ENCODE assay signal across 8 mouse cellular contexts in the genomic region with DNA sequence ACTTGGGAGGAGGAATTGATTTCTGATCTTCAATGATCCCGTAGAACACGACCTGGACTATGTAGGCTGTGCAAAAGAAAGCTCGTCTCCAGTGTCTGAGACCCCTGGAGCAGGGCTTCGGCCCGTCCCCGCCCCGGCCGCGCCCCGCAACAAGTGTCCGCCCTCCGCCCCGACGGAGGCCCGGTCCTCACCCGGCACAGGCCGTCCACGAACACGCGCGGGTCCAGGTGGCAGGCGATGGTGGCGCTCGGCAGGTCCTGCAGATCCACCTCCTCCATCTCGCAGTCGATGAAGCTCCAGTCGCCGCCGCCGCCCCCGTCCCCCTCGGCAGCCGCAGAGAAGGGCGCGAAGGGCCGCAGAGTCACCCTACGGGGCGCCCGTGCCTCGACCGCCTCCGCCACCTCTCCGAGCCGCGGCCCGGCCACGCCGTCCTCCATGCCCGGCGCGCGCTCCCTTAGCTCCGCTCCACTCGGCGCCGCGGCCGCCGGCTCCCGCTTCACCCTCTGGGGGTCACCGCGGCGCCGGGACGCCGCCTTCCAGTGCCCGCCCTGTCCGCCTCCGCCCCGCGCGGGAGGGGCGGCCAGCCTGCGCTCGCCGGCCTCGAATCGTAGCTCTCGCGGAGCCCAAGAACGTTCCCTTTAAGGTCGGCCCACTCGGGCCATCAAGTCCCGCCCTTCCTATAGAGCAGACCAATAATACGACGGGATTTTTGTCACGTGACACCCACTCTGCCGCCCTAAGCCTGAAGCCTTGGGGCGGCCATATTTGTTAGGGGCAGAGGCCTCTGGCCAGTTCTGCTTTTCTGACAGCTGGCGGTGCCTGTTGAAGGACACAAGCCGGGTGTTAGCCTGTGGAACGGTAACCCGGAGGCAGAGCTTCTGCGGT. TPM values are rescaled to one million over a fixed set of nuclear protein-coding genes. Genes with fewer than 3 reads are reported as not detected.
A peak's percentile ranks its signal among the peaks of the same experiment; 100 is the strongest.
DNase-seq lines count a peak whose midpoint lies in the region; ATAC-seq and TF ChIP-seq lines count a peak whose summit lies in the region.

No protein-coding gene starts in this region.

- no peak for TF ChIP-seq RAD21 in CH12.LX (IDR thresholded peaks at IDR 0.05; ENCODE audit: low read depth, low read length)

- no peaks in the 10 kb centered on the region for H3K9me3 ChIP-seq in CH12.LX (replicated peaks; ENCODE audit: low read length)
- H3K9me3 ChIP-seq in forebrain, embryonic 11.5 days (ENCODE audit: control insufficient read depth, low read length), result no peaks in the 10 kb centered on the region
- H3K9me3 ChIP-seq in heart, embryonic 16.5 days (replicated peaks; ENCODE audit: control insufficient read depth, low read length), result no peaks in the 10 kb centered on the region
- no peaks in the 10 kb centered on the region for H3K9me3 ChIP-seq in liver, embryonic 15.5 days (replicated peaks)
- no peaks in the 10 kb centered on the region for H3K9me3 ChIP-seq in neural tube, embryonic 12.5 days

- dilution Hi-C loops in CH12.LX (cut with MboI; ENCODE audit: extremely low pct_ligation_motif_present, extremely low pct_unique_long_range_greater_than_20kb, low sequenced_read_pairs), result no loop called here

- TF ChIP-seq POLR2A in CH12.LX (IDR thresholded peaks at IDR 0.05; ENCODE audit: low read depth, low read length), result peak; percentile 66

- in situ Hi-C loops in CH12.LX (cut with MboI; ENCODE audit: low pct_ligation_motif_present, low pct_unique_long_range_greater_than_20kb, low sequenced_read_pairs), result no loop called here

- peak in 1 of 2 experiments; percentile 5; a peak in 1 of 4 replicates for TF ChIP-seq CTCF in CH12.LX (conservative IDR thresholded peaks at IDR 0.05 in 1 of 2, IDR thresholded peaks at IDR 0.05 in 1 of 2; ENCODE audit: low read depth in 2 of 2, low read length in 2 of 2)

- H3K27ac ChIP-seq in CH12.LX (ENCODE audit: insufficient read depth, low read depth), result peak overlapping the region; percentile 7; the same call in 1 of the 2 replicates
- no peak overlapping the region for H3K27ac ChIP-seq in forebrain, embryonic 11.5 days (ENCODE audit: low read depth, low read length)
- peak overlapping the region; percentile 84 for H3K27ac ChIP-seq in heart, embryonic 16.5 days (ENCODE audit: low read length)
- peak overlapping the region; percentile 82 for H3K27ac ChIP-seq in liver, embryonic 15.5 days (replicated peaks)
- H3K27ac ChIP-seq in neural tube, embryonic 12.5 days, result no peak overlapping the region

- H3K4me2 ChIP-seq in CH12.LX (ENCODE audit: insufficient read depth, low read depth, poor library complexity, severe bottlenecking), result peak overlapping the region; percentile 64
- peak overlapping the region; percentile 71 for H3K4me2 ChIP-seq in forebrain, embryonic 11.5 days (ENCODE audit: low read depth, low read length, severe bottlenecking)
- H3K4me2 ChIP-seq in heart, embryonic 16.5 days (ENCODE audit: low read depth, low read length), result peak overlapping the region; percentile 83
- peak overlapping the region; percentile 98 for H3K4me2 ChIP-seq in liver, embryonic 15.5 days
- H3K4me2 ChIP-seq in neural tube, embryonic 12.5 days (replicated peaks), result peak overlapping the region; percentile 86

- no peaks in the 10 kb centered on the region for H3K79me2 ChIP-seq in CH12.LX (replicated peaks; ENCODE audit: control insufficient read depth, extremely low read depth, insufficient read depth, poor library complexity, severe bottlenecking)

- H3K9ac ChIP-seq in CH12.LX (ENCODE audit: insufficient read depth, low read depth), result peak overlapping the region; percentile 74
- H3K9ac ChIP-seq in forebrain, embryonic 11.5 days (ENCODE audit: low read length), result peak overlapping the region; percentile 83
- peak overlapping the region; percentile 94 for H3K9ac ChIP-seq in heart, embryonic 16.5 days (ENCODE audit: low read length)
- peak overlapping the region; percentile 88 for H3K9ac ChIP-seq in liver, embryonic 15.5 days
- peak overlapping the region; percentile 82 for H3K9ac ChIP-seq in neural tube, embryonic 12.5 days

- peak; percentile 99 for ATAC-seq in forebrain, embryonic 11.5 days (replicated peaks; ENCODE audit: low FRiP score)
- ATAC-seq in heart, embryonic 16.5 days (replicated peaks; ENCODE audit: extremely low read depth, insufficient read depth, low FRiP score), result peak; percentile 98
- peak; percentile 98 for ATAC-seq in liver, embryonic 15.5 days (ENCODE audit: insufficient read depth)
- peak; percentile 98 for ATAC-seq in neural tube, embryonic 12.5 days (ENCODE audit: low FRiP score, low read depth)

- peaks cover 0 to 11% of the 10 kb centered on the region in 2 experiments for H3K36me3 ChIP-seq in CH12.LX (replicated peaks in 1 of 2; ENCODE audit: control insufficient read depth in 1 of 2, insufficient read depth in 1 of 2, low read length in 1 of 2)
- H3K36me3 ChIP-seq in forebrain, embryonic 11.5 days (ENCODE audit: control insufficient read depth, insufficient read depth, low read length), result no peaks in the 10 kb centered on the region
- no peaks in the 10 kb centered on the region for H3K36me3 ChIP-seq in heart, embryonic 16.5 days (ENCODE audit: control insufficient read depth, insufficient read depth)
- no peaks in the 10 kb centered on the region for H3K36me3 ChIP-seq in liver, embryonic 15.5 days (replicated peaks)
- H3K36me3 ChIP-seq in neural tube, embryonic 12.5 days, result no peaks in the 10 kb centered on the region

- peak overlapping the region; percentile 55 to 90 (median 71) for H3K4me3 ChIP-seq in CH12.LX (replicated peaks in 1 of 3; ENCODE audit: low read depth in 2 of 3, low read length in 2 of 3, poor library complexity in 1 of 3)
- peak overlapping the region; percentile 87 for H3K4me3 ChIP-seq in forebrain, embryonic 11.5 days (ENCODE audit: low read depth, low read length)
- H3K4me3 ChIP-seq in heart, embryonic 16.5 days (ENCODE audit: low read length), result peak overlapping the region; percentile 91
- H3K4me3 ChIP-seq in liver, embryonic 15.5 days (replicated peaks), result peak overlapping the region; percentile 90
- peak overlapping the region; percentile 84 for H3K4me3 ChIP-seq in neural tube, embryonic 12.5 days

- WGBS in forebrain, embryonic 11.5 days, result under 1% methylated on average over 86 of the region's 94 CpGs
- WGBS in heart, embryonic 16.5 days, result under 1% methylated on average over 91 of the region's 94 CpGs
- under 1% methylated on average over 94 of the region's 94 CpGs for WGBS in liver, embryonic 15.5 days (ENCODE audit: insufficient replicate concordance)
- under 1% methylated on average over 94 of the region's 94 CpGs for WGBS in neural tube, embryonic 12.5 days

- no peak for TF ChIP-seq EP300 in CH12.LX (IDR thresholded peaks at IDR 0.05; ENCODE audit: low read length)

- DNase-seq in CH12.LX (ENCODE audit: extremely low read depth), result peak; percentile 100
- peak; percentile 97 for DNase-seq in c-Kit-positive CD71-positive TER-119-negative erythroid progenitor cells, embryonic 14.5 days (ENCODE audit: low read depth)
- peak; percentile 96 for DNase-seq in forebrain, embryonic 11.5 days (ENCODE audit: low spot score)
- peak; percentile 96 to 99 for DNase-seq in kidney, postnatal 36 days
- peak; percentile 99 for DNase-seq in telencephalon, adult 2 months (ENCODE audit: low read depth, low spot score)

- H3K27me3 ChIP-seq in CH12.LX (replicated peaks), result no peaks in the 10 kb centered on the region
- H3K27me3 ChIP-seq in forebrain, embryonic 11.5 days (ENCODE audit: control insufficient read depth, insufficient read depth, low read length), result no peaks in the 10 kb centered on the region
- H3K27me3 ChIP-seq in heart, embryonic 16.5 days (ENCODE audit: control insufficient read depth, insufficient read depth, low read length), result no peaks in the 10 kb centered on the region
- H3K27me3 ChIP-seq in liver, embryonic 15.5 days, result no peaks in the 10 kb centered on the region
- H3K27me3 ChIP-seq in neural tube, embryonic 12.5 days (replicated peaks), result no peaks in the 10 kb centered on the region

- H3K4me1 ChIP-seq in CH12.LX (ENCODE audit: control insufficient read depth in 1 of 2, insufficient read depth in 2 of 2), result peaks cover 3 to 21% of the 10 kb centered on the region in 2 experiments; a peak in 3 of 4 replicates
- peaks cover 10% of the 10 kb centered on the region; the same call in 1 of the 2 replicates for H3K4me1 ChIP-seq in forebrain, embryonic 11.5 days (replicated peaks; ENCODE audit: control insufficient read depth, insufficient read depth, low read length)
- H3K4me1 ChIP-seq in heart, embryonic 16.5 days (ENCODE audit: control insufficient read depth, insufficient read depth, low read length), result peaks cover 23% of the 10 kb centered on the region
- peaks cover 26% of the 10 kb centered on the region for H3K4me1 ChIP-seq in liver, embryonic 15.5 days (replicated peaks)
- peaks cover 14% of the 10 kb centered on the region for H3K4me1 ChIP-seq in neural tube, embryonic 12.5 days

TF ChIP-seq in CH12.LX, 34 proteins besides CTCF, POLR2A, EP300 and RAD21 (continues in another document):
- TF ChIP-seq MEF2A (IDR thresholded peaks at IDR 0.05; ENCODE audit: borderline replicate concordance, low read depth, low read length) (peak; percentile 51; the same call in 1 of the 2 replicates), NRF1 (IDR thresholded peaks at IDR 0.05; ENCODE audit: low read depth, low read length) (peak; percentile 75), TCF12 (IDR thresholded peaks at IDR 0.05; ENCODE audit: low read depth, low read length) (no peak; the same call in 1 of the 2 replicates), SMC3 (IDR thresholded peaks at IDR 0.05; ENCODE audit: low read depth, low read length) (no peak), SIN3A (IDR thresholded peaks at IDR 0.05; ENCODE audit: low read length) (peak; percentile 100), MXI1 (IDR thresholded peaks at IDR 0.05; ENCODE audit: low read depth, low read length) (peak; percentile 85)

RNA-seq across cellular contexts. Expression of gene Rcan1, which starts 4.8 kb away (rescaled TPM):
- total RNA-seq in CH12.LX (2012; rRNA removed), result 10.0 and 10.5 TPM in 2 replicates
- total RNA-seq in CH12.LX (2014; rRNA removed), result 15.3 and 15.5 TPM in 2 replicates
- polyA plus RNA-seq in CH12.LX (2012; ENCODE audit: insufficient read length, low read depth), result 12.4 and 13.5 TPM in 2 replicates
- polyA plus RNA-seq in forebrain, embryonic 11.5 days (2014; fragmentation: Nextera tagmentation; extraction: Ambion mirVana), result 37.4 and 46.9 TPM in 2 replicates
- 80.7 and 89.2 TPM in 2 replicates for polyA plus RNA-seq in heart, embryonic 16.5 days (2015; fragmentation: Nextera tagmentation; extraction: Ambion mirVana)
- polyA plus RNA-seq in liver, embryonic 15.5 days (2015; fragmentation: Nextera tagmentation; extraction: Ambion mirVana), result 9.1 and 9.3 TPM in 2 replicates
- 47.1 and 48.6 TPM in 2 replicates for polyA plus RNA-seq in neural tube, embryonic 12.5 days (2016; fragmentation: Nextera tagmentation; extraction: Ambion mirVana)

RNA-seq across cellular contexts. Expression of gene Clic6, which starts 19.7 kb away (rescaled TPM):
- total RNA-seq in CH12.LX (2012; rRNA removed) (0.80 and 1.2 TPM in 2 replicates), CH12.LX (2014; rRNA removed) (0.16 and 0.24 TPM in 2 replicates)
- polyA plus RNA-seq in CH12.LX (2012; ENCODE audit: insufficient read length, low read depth), result 0.08 TPM in 1 of 2 replicates, not detected in the other
- polyA plus RNA-seq in forebrain, embryonic 11.5 days (2014; fragmentation: Nextera tagmentation; extraction: Ambion mirVana), result 3.1 and 4.1 TPM in 2 replicates
- polyA plus RNA-seq in heart, embryonic 16.5 days (2015; fragmentation: Nextera tagmentation; extraction: Ambion mirVana), result 1.9 and 3.4 TPM in 2 replicates
- polyA plus RNA-seq in liver, embryonic 15.5 days (2015; fragmentation: Nextera tagmentation; extraction: Ambion mirVana), result 0.40 and 0.54 TPM in 2 replicates
- polyA plus RNA-seq in neural tube, embryonic 12.5 days (2016; fragmentation: Nextera tagmentation; extraction: Ambion mirVana), result 0.59 and 0.66 TPM in 2 replicates

Comparison
In these comparisons a context has a peak if more than half of its experiments do, and no peak if none do; other contexts are left out.
1. H3K27ac ChIP-seq: peak in CH12.LX (single experiment), heart, embryonic 16.5 days (single experiment) and liver, embryonic 15.5 days (single experiment); none in forebrain, embryonic 11.5 days (single experiment) and neural tube, embryonic 12.5 days (single experiment).
2. Peak in every context shown above with its lines, with median percentiles within 50 percentile points of each other: DNase-seq, H3K4me2 ChIP-seq, H3K4me3 ChIP-seq, H3K9ac ChIP-seq and ATAC-seq.